Mouse (Mus musculus): ENCODE results near the gene Tns1. TPM values are rescaled to one million over a fixed set of nuclear protein-coding genes. Genes with fewer than 3 reads are reported as not detected.
A peak's percentile ranks its signal among the peaks of the same experiment; 100 is the strongest.

The Tns1 gene
- polyA plus RNA-seq, 1 experiment from 2014 or later, result 20.3 TPM

GRCm38 (mm10) chr1:74009495-74009894, 114.8 kb downstream of the Tns1 start:
- Histone ChIP-seq H3K4me2 (no peak overlapping the region), H3K27me3 (no peaks in the 10 kb centered on the region), H3K4me1 (replicated peaks) (peaks cover 38% of the 10 kb centered on the region), H3K9me3 (replicated peaks) (no peaks in the 10 kb centered on the region), H3K27ac (replicated peaks) (no peak overlapping the region), H3K9ac (no peak overlapping the region), H3K36me3 (replicated peaks) (no peaks in the 10 kb centered on the region), H3K4me3 (replicated peaks) (no peak overlapping the region)
- no peak for ATAC-seq (ENCODE audit: insufficient read depth)
- 69% methylated on average over 3 of the region's 3 CpGs for WGBS (ENCODE audit: insufficient replicate concordance)

GRCm38 (mm10) chr1:74008966-74009365, 115.3 kb downstream of the Tns1 start:
- Histone ChIP-seq H3K4me3 (replicated peaks) (no peak overlapping the region), H3K36me3 (replicated peaks) (no peaks in the 10 kb centered on the region), H3K9ac (no peak overlapping the region), H3K27me3 (no peaks in the 10 kb centered on the region), H3K9me3 (replicated peaks) (no peaks in the 10 kb centered on the region), H3K4me2 (no peak overlapping the region), H3K4me1 (replicated peaks) (peaks cover 38% of the 10 kb centered on the region), H3K27ac (replicated peaks) (no peak overlapping the region)
- ATAC-seq (ENCODE audit: insufficient read depth), result no peak
- 71% methylated on average over 3 of the region's 3 CpGs for WGBS (ENCODE audit: insufficient replicate concordance)

GRCm38 (mm10) chr1:74008498-74008897, 115.8 kb downstream of the Tns1 start:
- no peaks in the 10 kb centered on the region for H3K27me3 ChIP-seq
- no peak for ATAC-seq (ENCODE audit: insufficient read depth)
- H3K4me3 ChIP-seq (replicated peaks), result no peak overlapping the region
- no peak overlapping the region; the same call in 1 of the 2 replicates for H3K27ac ChIP-seq (replicated peaks)
- H3K36me3 ChIP-seq (replicated peaks), result no peaks in the 10 kb centered on the region
- H3K4me2 ChIP-seq, result no peak overlapping the region
- H3K4me1 ChIP-seq (replicated peaks), result peaks cover 38% of the 10 kb centered on the region
- no peak overlapping the region for H3K9ac ChIP-seq
- no peaks in the 10 kb centered on the region for H3K9me3 ChIP-seq (replicated peaks)
- WGBS (ENCODE audit: insufficient replicate concordance), result 26% methylated on average over 5 of the region's 5 CpGs

GRCm38 (mm10) chr1:74007398-74008050, 116.7 kb downstream of the Tns1 start:
- no peak for ATAC-seq (ENCODE audit: insufficient read depth)
- Histone ChIP-seq H3K9me3 (replicated peaks) (no peaks in the 10 kb centered on the region), H3K36me3 (replicated peaks) (no peaks in the 10 kb centered on the region), H3K27me3 (no peaks in the 10 kb centered on the region), H3K4me1 (replicated peaks) (peaks cover 45% of the 10 kb centered on the region), H3K4me2 (no peak overlapping the region), H3K9ac (no peak overlapping the region), H3K4me3 (replicated peaks) (no peak overlapping the region), H3K27ac (replicated peaks) (no peak overlapping the region; the same call in none of the 2 replicates)
- 21% methylated on average over 7 of the region's 7 CpGs for WGBS (ENCODE audit: insufficient replicate concordance)

- no peak overlapping the region for H3K4me2 ChIP-seq
- H3K9ac ChIP-seq, result no peak overlapping the region
- peaks cover 70% of the 10 kb centered on the region for H3K4me1 ChIP-seq (replicated peaks)
- no peaks in the 10 kb centered on the region for H3K9me3 ChIP-seq (replicated peaks)
- no peak for ATAC-seq (ENCODE audit: insufficient read depth)
- 69% methylated on average over 3 of the region's 3 CpGs for WGBS (ENCODE audit: insufficient replicate concordance)
- no peaks in the 10 kb centered on the region for H3K36me3 ChIP-seq (replicated peaks)
- H3K27ac ChIP-seq (replicated peaks), result no peak overlapping the region
- no peak overlapping the region for H3K4me3 ChIP-seq (replicated peaks)
- no peaks in the 10 kb centered on the region for H3K27me3 ChIP-seq
Observed at GRCm38 (mm10) chr1:74005020-74005419, 119.2 kb downstream of the Tns1 start.

- ATAC-seq (ENCODE audit: insufficient read depth), result no peak
- H3K27ac ChIP-seq (replicated peaks), result 0 out of 2 replicates have a peak overlapping the region, but pooled peaks have one; percentile 1
- WGBS (ENCODE audit: insufficient replicate concordance), result 44% methylated on average over 2 of the region's 2 CpGs
- no peaks in the 10 kb centered on the region for H3K9me3 ChIP-seq (replicated peaks)
- H3K27me3 ChIP-seq, result no peaks in the 10 kb centered on the region
- H3K4me3 ChIP-seq (replicated peaks), result no peak overlapping the region
- no peaks in the 10 kb centered on the region for H3K36me3 ChIP-seq (replicated peaks)
- no peak overlapping the region for H3K4me2 ChIP-seq
- no peak overlapping the region for H3K9ac ChIP-seq
- H3K4me1 ChIP-seq (replicated peaks), result peaks cover 74% of the 10 kb centered on the region
Observed at GRCm38 (mm10) chr1:74003723-74004122, 120.5 kb downstream of the Tns1 start.

- H3K4me1 ChIP-seq (replicated peaks), result peaks cover 62% of the 10 kb centered on the region
- H3K9me3 ChIP-seq (replicated peaks), result no peaks in the 10 kb centered on the region
- ATAC-seq (ENCODE audit: insufficient read depth), result peak; percentile 94
- peak overlapping the region; percentile 75 for H3K4me2 ChIP-seq
- H3K27me3 ChIP-seq, result no peaks in the 10 kb centered on the region
- 19% methylated on average over 10 of the region's 10 CpGs for WGBS (ENCODE audit: insufficient replicate concordance)
- H3K4me3 ChIP-seq (replicated peaks), result peak overlapping the region; percentile 57
- H3K9ac ChIP-seq, result peak overlapping the region; percentile 58
- peaks cover 12% of the 10 kb centered on the region for H3K36me3 ChIP-seq (replicated peaks)
- peak overlapping the region; percentile 85 for H3K27ac ChIP-seq (replicated peaks)
Observed at GRCm38 (mm10) chr1:74001449-74001820, 122.8 kb downstream of the Tns1 start.

- H3K4me2 ChIP-seq, result peak overlapping the region; percentile 75
- H3K9me3 ChIP-seq (replicated peaks), result no peaks in the 10 kb centered on the region
- H3K27ac ChIP-seq (replicated peaks), result peak overlapping the region; percentile 85
- H3K27me3 ChIP-seq, result no peaks in the 10 kb centered on the region
- 12% methylated on average over 2 of the region's 2 CpGs for WGBS (ENCODE audit: insufficient replicate concordance)
- H3K36me3 ChIP-seq (replicated peaks), result peaks cover 16% of the 10 kb centered on the region
- peak; percentile 29 for ATAC-seq (ENCODE audit: insufficient read depth)
- peaks cover 62% of the 10 kb centered on the region for H3K4me1 ChIP-seq (replicated peaks)
- peak overlapping the region; percentile 58 for H3K9ac ChIP-seq
- peak overlapping the region; percentile 57 for H3K4me3 ChIP-seq (replicated peaks)
Observed at GRCm38 (mm10) chr1:74000810-74001448, 123.3 kb downstream of the Tns1 start.

GRCm38 (mm10) chr1:74000191-74000651, 124.0 kb downstream of the Tns1 start:
- Histone ChIP-seq H3K9me3 (replicated peaks) (no peaks in the 10 kb centered on the region), H3K36me3 (replicated peaks) (peaks cover 23% of the 10 kb centered on the region), H3K27me3 (no peaks in the 10 kb centered on the region), H3K4me3 (replicated peaks) (peak overlapping the region; percentile 57), H3K4me1 (replicated peaks) (peaks cover 62% of the 10 kb centered on the region), H3K27ac (replicated peaks) (peak overlapping the region; percentile 85), H3K4me2 (peak overlapping the region; percentile 75), H3K9ac (peak overlapping the region; percentile 58)
- 17% methylated on average over 5 of the region's 5 CpGs for WGBS (ENCODE audit: insufficient replicate concordance)
- no peak for ATAC-seq (ENCODE audit: insufficient read depth)

- 66% methylated on average over 5 of the region's 5 CpGs for WGBS (ENCODE audit: insufficient replicate concordance)
- no peak for ATAC-seq (ENCODE audit: insufficient read depth)
- peak overlapping the region; percentile 58 for H3K9ac ChIP-seq
Observed at GRCm38 (mm10) chr1:73999533-73999932, 124.7 kb downstream of the Tns1 start.

GRCm38 (mm10) chr1:73998925-73999375, 125.3 kb downstream of the Tns1 start:
- H3K4me2 ChIP-seq, result peak overlapping the region; percentile 75
- no peaks in the 10 kb centered on the region for H3K9me3 ChIP-seq (replicated peaks)
- peaks cover 35% of the 10 kb centered on the region for H3K36me3 ChIP-seq (replicated peaks)
- H3K27me3 ChIP-seq, result no peaks in the 10 kb centered on the region
- peak overlapping the region; percentile 57 for H3K4me3 ChIP-seq (replicated peaks)
- H3K4me1 ChIP-seq (replicated peaks), result peaks cover 61% of the 10 kb centered on the region
- no peak for ATAC-seq (ENCODE audit: insufficient read depth)
- H3K9ac ChIP-seq, result no peak overlapping the region; the same call in 1 of the 2 replicates
- 44% methylated on average over 5 of the region's 5 CpGs for WGBS (ENCODE audit: insufficient replicate concordance)
- H3K27ac ChIP-seq (replicated peaks), result peak overlapping the region; percentile 85; the same call in 1 of the 2 replicates

More at GRCm38 (mm10) chr1:73999533-73999932, 124.7 kb downstream of the Tns1 start:
- Histone ChIP-seq H3K36me3 (replicated peaks) (peaks cover 29% of the 10 kb centered on the region), H3K4me1 (replicated peaks) (peaks cover 62% of the 10 kb centered on the region), H3K27ac (replicated peaks) (peak overlapping the region; percentile 85; the same call in 1 of the 2 replicates), H3K4me3 (replicated peaks) (peak overlapping the region; percentile 57), H3K4me2 (peak overlapping the region; percentile 75), H3K27me3 (no peaks in the 10 kb centered on the region), H3K9me3 (replicated peaks) (no peaks in the 10 kb centered on the region)

Data from liver, embryonic 15.5 days (tissue).